Mouse (Mus musculus): Measurements from ENCODE around the gene Prkce. TPM values are rescaled to one million over a fixed set of nuclear protein-coding genes. Genes with fewer than 3 reads are reported as not detected.

The Prkce gene
- polyA plus RNA-seq, 2 experiments: 0.32 to 0.37 TPM

GRCm38 (mm10) chr17:86690871-86691390 lies 523.3 kb downstream of the Prkce start:
- TF ChIP-seq CTCF (IDR thresholded peaks at IDR 0.05; ENCODE audit: low read depth): no peak
- TF ChIP-seq EP300 (IDR thresholded peaks at IDR 0.05; ENCODE audit: low read depth): no peak
- H3K4me3 ChIP-seq (ENCODE audit: insufficient read depth in 1 of 2, low read depth in 2 of 2, low read length in 2 of 2): no peak overlapping the region
- DNase-seq (ENCODE audit: low read depth in 3 of 3, low spot score in 3 of 3) (no peak), ATAC-seq (ENCODE audit: insufficient read depth) (no peak)
- H3K36me3 ChIP-seq (replicated peaks; ENCODE audit: control insufficient read depth, insufficient read depth, low read depth): no peaks in the 10 kb centered on the region
- H3K4me1 ChIP-seq (replicated peaks; ENCODE audit: control insufficient read depth in 2 of 2, insufficient read depth in 2 of 2, low read length in 1 of 2): no peaks in the 10 kb centered on the region
- H3K9me3 ChIP-seq (ENCODE audit: control insufficient read depth, low read length): no peaks in the 10 kb centered on the region
- no peak overlapping the region for H3K27ac ChIP-seq
- 64% methylated on average over 2 of the region's 2 CpGs for WGBS (ENCODE audit: insufficient replicate concordance)
- no peaks in the 10 kb centered on the region for H3K27me3 ChIP-seq (ENCODE audit: control insufficient read depth, insufficient read depth, low read length)
- no peak overlapping the region for H3K9ac ChIP-seq (replicated peaks)
- no peak overlapping the region for H3K4me2 ChIP-seq (ENCODE audit: low read depth)

DNA sequence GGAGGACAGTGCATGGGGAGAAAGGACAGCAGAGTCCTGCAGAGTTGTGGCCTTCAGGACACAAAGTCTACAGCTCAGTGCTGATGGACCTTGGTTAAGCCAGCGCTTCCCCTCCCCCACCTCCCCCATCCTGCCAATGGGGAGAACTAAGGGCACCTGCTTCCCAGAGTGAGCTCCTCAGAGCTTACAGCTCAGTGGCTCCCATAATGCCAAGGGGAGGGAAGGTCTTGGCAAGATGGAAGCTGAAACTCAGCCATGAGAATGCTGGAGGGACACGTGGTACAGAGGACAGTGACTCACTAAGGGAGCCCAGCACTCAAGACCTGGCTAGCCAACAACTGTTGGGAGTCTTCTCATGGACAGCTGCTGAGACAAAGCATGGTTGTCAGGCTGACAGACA lies 530.2 kb downstream of the Prkce start:
- no peaks in the 10 kb centered on the region for H3K36me3 ChIP-seq (replicated peaks; ENCODE audit: control insufficient read depth, insufficient read depth, low read depth)
- no peak overlapping the region for H3K27ac ChIP-seq
- H3K4me2 ChIP-seq (ENCODE audit: low read depth): no peak overlapping the region
- no peak for TF ChIP-seq EP300 (IDR thresholded peaks at IDR 0.05; ENCODE audit: low read depth)
- no peak for TF ChIP-seq CTCF (IDR thresholded peaks at IDR 0.05; ENCODE audit: low read depth)
- WGBS (ENCODE audit: insufficient replicate concordance): 60% methylated on average over 2 of the region's 2 CpGs
- H3K9ac ChIP-seq (replicated peaks): no peak overlapping the region
- H3K4me3 ChIP-seq (ENCODE audit: insufficient read depth in 1 of 2, low read depth in 2 of 2, low read length in 2 of 2): no peak overlapping the region
- H3K4me1 ChIP-seq (replicated peaks; ENCODE audit: control insufficient read depth in 2 of 2, insufficient read depth in 2 of 2, low read length in 1 of 2): no peaks in the 10 kb centered on the region
- DNase-seq (ENCODE audit: low read depth in 3 of 3, low spot score in 3 of 3) (no peak), ATAC-seq (ENCODE audit: insufficient read depth) (no peak)
- no peaks in the 10 kb centered on the region for H3K9me3 ChIP-seq (ENCODE audit: control insufficient read depth, low read length)
- H3K27me3 ChIP-seq (ENCODE audit: control insufficient read depth, insufficient read depth, low read length): no peaks in the 10 kb centered on the region

GRCm38 (mm10) chr17:86703336-86703735 lies 535.8 kb downstream of the Prkce start:
- no peaks in the 10 kb centered on the region for H3K36me3 ChIP-seq (replicated peaks; ENCODE audit: control insufficient read depth, insufficient read depth, low read depth)
- DNase-seq (ENCODE audit: low read depth in 3 of 3, low spot score in 3 of 3): no peak
- ATAC-seq (ENCODE audit: insufficient read depth): no peak
- no peak overlapping the region for H3K4me3 ChIP-seq (ENCODE audit: insufficient read depth in 1 of 2, low read depth in 2 of 2, low read length in 2 of 2)
- H3K4me1 ChIP-seq (replicated peaks; ENCODE audit: control insufficient read depth in 2 of 2, insufficient read depth in 2 of 2, low read length in 1 of 2): no peaks in the 10 kb centered on the region
- H3K27ac ChIP-seq: no peak overlapping the region
- no peaks in the 10 kb centered on the region for H3K9me3 ChIP-seq (ENCODE audit: control insufficient read depth, low read length)
- 63% methylated on average over 4 of the region's 4 CpGs for WGBS (ENCODE audit: insufficient replicate concordance)
- H3K9ac ChIP-seq (replicated peaks): no peak overlapping the region
- H3K27me3 ChIP-seq (ENCODE audit: control insufficient read depth, insufficient read depth, low read length): no peaks in the 10 kb centered on the region
- no peak overlapping the region for H3K4me2 ChIP-seq (ENCODE audit: low read depth)
- TF ChIP-seq EP300 (IDR thresholded peaks at IDR 0.05; ENCODE audit: low read depth): no peak
- no peak for TF ChIP-seq CTCF (IDR thresholded peaks at IDR 0.05; ENCODE audit: low read depth)

DNA sequence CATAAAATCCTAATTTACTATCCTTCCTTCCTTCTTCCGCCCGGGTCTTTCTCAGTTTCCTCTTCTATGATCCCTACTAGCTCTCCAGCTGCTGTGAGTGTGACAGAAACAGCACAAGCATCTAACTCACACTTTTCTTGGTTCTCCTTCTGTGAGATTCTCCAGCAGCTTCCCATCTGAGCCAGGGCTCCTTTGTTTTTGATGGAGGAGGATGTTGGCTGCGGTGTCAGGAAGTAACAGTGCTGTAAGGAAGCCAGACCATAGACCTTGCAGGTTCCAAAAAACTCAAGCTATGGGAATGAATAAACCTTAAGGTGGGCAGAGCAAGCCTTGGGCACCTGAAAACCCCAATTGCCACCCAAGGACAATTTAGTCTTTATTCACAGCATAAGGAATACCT lies 537.7 kb downstream of the Prkce start:
- 37% methylated on average over 3 of the region's 3 CpGs for WGBS (ENCODE audit: insufficient replicate concordance)
- no peaks in the 10 kb centered on the region for H3K9me3 ChIP-seq (ENCODE audit: control insufficient read depth, low read length)
- TF ChIP-seq EP300 (IDR thresholded peaks at IDR 0.05; ENCODE audit: low read depth) (no peak), CTCF (IDR thresholded peaks at IDR 0.05; ENCODE audit: low read depth) (no peak)
- ATAC-seq (ENCODE audit: insufficient read depth) (no peak), DNase-seq (ENCODE audit: low read depth in 3 of 3, low spot score in 3 of 3) (no peak)
- no peaks in the 10 kb centered on the region for H3K27me3 ChIP-seq (ENCODE audit: control insufficient read depth, insufficient read depth, low read length)
- H3K9ac ChIP-seq (replicated peaks): no peak overlapping the region
- H3K4me1 ChIP-seq (replicated peaks; ENCODE audit: control insufficient read depth in 2 of 2, insufficient read depth in 2 of 2, low read length in 1 of 2): no peaks in the 10 kb centered on the region
- no peaks in the 10 kb centered on the region for H3K36me3 ChIP-seq (replicated peaks; ENCODE audit: control insufficient read depth, insufficient read depth, low read depth)
- H3K27ac ChIP-seq: no peak overlapping the region
- H3K4me2 ChIP-seq (ENCODE audit: low read depth): no peak overlapping the region
- no peak overlapping the region for H3K4me3 ChIP-seq (ENCODE audit: insufficient read depth in 1 of 2, low read depth in 2 of 2, low read length in 2 of 2)

DNA sequence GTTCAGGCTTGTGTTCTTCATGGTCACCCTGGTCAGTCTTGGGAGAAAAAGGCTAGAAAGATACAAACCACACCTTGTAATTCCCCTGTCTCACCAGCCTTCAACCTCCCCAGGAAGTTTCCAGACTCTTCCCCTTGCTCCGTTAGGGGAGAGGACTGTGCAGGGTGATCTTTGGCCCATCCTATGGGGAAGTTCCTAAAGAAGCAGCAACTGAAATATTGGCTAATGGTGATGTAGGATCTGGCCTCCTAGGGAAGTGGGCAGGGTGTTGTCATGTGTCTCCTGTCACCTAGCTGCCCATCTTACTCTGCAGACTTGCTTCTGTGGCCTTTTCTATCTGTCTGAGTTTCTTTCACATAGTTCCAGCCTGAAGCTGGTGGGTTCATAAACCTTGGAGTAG lies 538.9 kb downstream of the Prkce start:
- TF ChIP-seq CTCF (IDR thresholded peaks at IDR 0.05; ENCODE audit: low read depth) (no peak), EP300 (IDR thresholded peaks at IDR 0.05; ENCODE audit: low read depth) (no peak)

More for the DNA sequence above, 538.9 kb downstream of the Prkce start:
- DNase-seq (ENCODE audit: low read depth in 3 of 3, low spot score in 3 of 3) (no peak), ATAC-seq (ENCODE audit: insufficient read depth) (no peak)
- no peaks in the 10 kb centered on the region for H3K27me3 ChIP-seq (ENCODE audit: control insufficient read depth, insufficient read depth, low read length)
- H3K27ac ChIP-seq: no peak overlapping the region
- no peak overlapping the region for H3K4me3 ChIP-seq (ENCODE audit: insufficient read depth in 1 of 2, low read depth in 2 of 2, low read length in 2 of 2)
- H3K9me3 ChIP-seq (ENCODE audit: control insufficient read depth, low read length): no peaks in the 10 kb centered on the region
- H3K9ac ChIP-seq (replicated peaks): no peak overlapping the region
- WGBS (ENCODE audit: insufficient replicate concordance): 24% methylated on average over 1 of the region's 1 CpGs
- no peaks in the 10 kb centered on the region for H3K4me1 ChIP-seq (replicated peaks; ENCODE audit: control insufficient read depth in 2 of 2, insufficient read depth in 2 of 2, low read length in 1 of 2)
- H3K4me2 ChIP-seq (ENCODE audit: low read depth): no peak overlapping the region
- H3K36me3 ChIP-seq (replicated peaks; ENCODE audit: control insufficient read depth, insufficient read depth, low read depth): no peaks in the 10 kb centered on the region

Other genes starting within 250 kb of the Prkce start
- gene Srbd1, start 22.6 kb upstream of the Prkce start, polyA plus RNA-seq (2012; rRNA removed): 2.7 and 4.6 TPM in 2 replicates
- 3.4 and 3.8 TPM in 2 replicates for gene Srbd1, start 22.6 kb upstream of the Prkce start, polyA plus RNA-seq (2014; fragmentation: Nextera tagmentation; extraction: Ambion mirVana)